Mouse (Mus musculus): Measurements from ENCODE around the gene Lgals1. TPM values are rescaled to one million over a fixed set of nuclear protein-coding genes. Genes with fewer than 3 reads are reported as not detected.

Gene Lgals1
- polyA plus RNA-seq, 1 experiment = 194 TPM

DNA sequence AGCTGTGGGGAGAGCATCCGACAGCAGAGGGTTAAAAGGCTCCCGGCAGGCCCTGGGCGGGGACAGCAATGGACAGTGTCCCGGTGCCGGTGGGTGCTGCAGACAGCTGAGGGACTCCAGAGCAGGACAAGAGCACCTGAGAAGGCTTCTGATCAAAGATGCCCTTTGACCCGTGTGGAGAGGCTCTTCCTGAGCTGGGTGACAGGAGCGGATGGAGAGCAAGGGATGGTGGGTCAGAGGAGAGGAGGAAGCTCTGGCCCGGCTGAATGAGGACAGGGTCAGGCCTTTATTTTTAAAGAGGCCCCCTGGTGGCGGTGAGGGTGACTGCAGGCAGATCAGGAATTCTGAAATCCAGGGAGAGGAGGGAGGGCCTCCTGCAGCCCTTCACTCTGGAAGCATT is 16.1 kb downstream of the Lgals1 start:
- TF ChIP-seq CTCF (IDR thresholded peaks at IDR 0.05; ENCODE audit: borderline replicate concordance, extremely low read depth, insufficient read depth, insufficient read length) (peak; percentile 87), POLR2A (IDR thresholded peaks at IDR 0.05; ENCODE audit: borderline replicate concordance, extremely low read depth, insufficient read depth, insufficient read length, poor library complexity, severe bottlenecking) (no peak)

GRCm38 (mm10) chr15:78946232-78946631 is 19.7 kb downstream of the Lgals1 start:
- TF ChIP-seq POLR2A (IDR thresholded peaks at IDR 0.05; ENCODE audit: borderline replicate concordance, extremely low read depth, insufficient read depth, insufficient read length, poor library complexity, severe bottlenecking) = no peak
- no peak for TF ChIP-seq CTCF (IDR thresholded peaks at IDR 0.05; ENCODE audit: borderline replicate concordance, extremely low read depth, insufficient read depth, insufficient read length)

More for the DNA sequence above, 16.1 kb downstream of the Lgals1 start:
- peak; percentile 79 for DNase-seq (ENCODE audit: low read depth)

GRCm38 (mm10) chr15:78947657-78948056 is 21.1 kb downstream of the Lgals1 start, which contains the start of gene Triobp:
Triobp (plus strand) TSS chr15:78947724.
- TF ChIP-seq POLR2A (IDR thresholded peaks at IDR 0.05; ENCODE audit: borderline replicate concordance, extremely low read depth, insufficient read depth, insufficient read length, poor library complexity, severe bottlenecking) (peak; percentile 72; the same call in 1 of the 2 replicates), CTCF (IDR thresholded peaks at IDR 0.05; ENCODE audit: borderline replicate concordance, extremely low read depth, insufficient read depth, insufficient read length) (no peak)

More at GRCm38 (mm10) chr15:78946232-78946631, 19.7 kb downstream of the Lgals1 start:
- peak; percentile 34 for DNase-seq (ENCODE audit: low read depth)

DNA sequence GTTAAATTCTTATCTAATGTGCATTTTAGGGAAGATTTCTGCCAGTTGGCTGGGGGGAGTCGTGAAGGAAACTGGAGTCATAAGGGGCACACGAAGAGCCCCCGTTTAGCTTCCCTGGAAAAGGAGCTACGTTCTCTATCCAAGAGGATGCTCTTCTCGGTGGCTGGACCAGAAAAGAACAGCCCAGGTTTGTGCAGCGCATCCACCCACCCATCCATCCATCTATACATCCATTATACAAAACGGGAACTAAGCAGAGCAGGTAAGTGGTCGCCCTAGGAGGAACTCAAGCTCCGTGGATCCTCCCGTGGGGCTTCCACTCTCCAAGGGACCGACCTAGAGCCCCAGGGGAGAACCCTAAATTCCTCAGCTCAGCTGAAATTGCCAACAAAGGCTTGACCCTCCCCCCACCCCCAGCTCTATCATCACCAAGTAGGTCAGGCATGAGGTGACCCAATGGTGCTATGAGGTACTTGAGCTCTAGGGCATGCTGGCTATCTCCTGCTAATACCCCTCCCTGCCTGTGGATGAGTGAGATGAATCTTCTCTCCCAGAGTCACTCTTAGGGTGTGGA is 21.7 kb downstream of the Lgals1 start:
- no peak for TF ChIP-seq CTCF (IDR thresholded peaks at IDR 0.05; ENCODE audit: borderline replicate concordance, extremely low read depth, insufficient read depth, insufficient read length)
- no peak for DNase-seq (ENCODE audit: low read depth)

More at GRCm38 (mm10) chr15:78947657-78948056, 21.1 kb downstream of the Lgals1 start, which contains the start of gene Triobp:
- DNase-seq (ENCODE audit: low read depth) = peak; percentile 99

GRCm38 (mm10) chr15:78948883-78949282 is 22.4 kb downstream of the Lgals1 start:
- DNase-seq (ENCODE audit: low read depth) = no peak
- no peak for TF ChIP-seq POLR2A (IDR thresholded peaks at IDR 0.05; ENCODE audit: borderline replicate concordance, extremely low read depth, insufficient read depth, insufficient read length, poor library complexity, severe bottlenecking)
- no peak for TF ChIP-seq CTCF (IDR thresholded peaks at IDR 0.05; ENCODE audit: borderline replicate concordance, extremely low read depth, insufficient read depth, insufficient read length)

DNA sequence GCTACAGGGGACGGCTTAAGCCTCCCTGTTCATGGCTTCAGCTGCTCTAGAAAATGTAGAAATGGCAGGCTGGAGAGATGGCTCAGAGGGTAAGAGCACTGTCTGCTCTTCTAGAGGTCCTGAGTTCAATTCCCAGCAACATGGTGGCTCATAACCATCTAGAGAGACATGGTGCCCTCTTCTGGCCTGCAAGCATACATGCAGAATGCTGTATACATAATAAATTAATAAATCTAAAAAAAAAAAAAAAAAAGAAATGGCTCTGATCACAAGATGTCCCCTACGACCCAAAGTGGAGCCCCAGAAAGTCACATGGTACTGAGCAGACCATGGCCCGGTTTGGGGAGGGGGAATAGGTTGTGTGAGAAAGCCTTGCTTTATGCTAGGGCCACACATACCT is 29.1 kb downstream of the Lgals1 start:
- DNase-seq (ENCODE audit: low read depth) = no peak
- TF ChIP-seq CTCF (IDR thresholded peaks at IDR 0.05; ENCODE audit: borderline replicate concordance, extremely low read depth, insufficient read depth, insufficient read length) = no peak

DNA sequence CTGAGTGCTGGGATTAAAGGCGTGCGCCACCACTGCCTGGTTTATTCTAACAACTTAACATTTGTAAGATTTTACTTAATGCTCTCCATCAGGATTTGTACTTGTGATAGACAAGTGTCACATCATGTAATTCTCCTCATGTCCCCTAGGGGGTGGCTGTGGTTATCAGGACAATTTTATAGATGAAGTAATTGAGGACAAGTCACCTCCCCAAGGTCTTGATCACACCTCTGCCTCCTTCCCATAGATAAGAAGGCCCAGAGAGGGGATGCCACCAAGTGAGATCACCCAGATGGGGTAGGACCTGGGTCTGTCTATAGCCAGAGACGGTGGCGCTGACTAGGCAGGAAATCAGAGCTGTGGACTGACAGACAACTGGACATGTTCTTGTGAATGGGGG is 29.8 kb downstream of the Lgals1 start:
- no peak for TF ChIP-seq POLR2A (IDR thresholded peaks at IDR 0.05; ENCODE audit: borderline replicate concordance, extremely low read depth, insufficient read depth, insufficient read length, poor library complexity, severe bottlenecking)
- peak; percentile 17; the same call in 1 of the 2 replicates for TF ChIP-seq CTCF (IDR thresholded peaks at IDR 0.05; ENCODE audit: borderline replicate concordance, extremely low read depth, insufficient read depth, insufficient read length)
- DNase-seq (ENCODE audit: low read depth) = no peak

- no peak for TF ChIP-seq CTCF (IDR thresholded peaks at IDR 0.05; ENCODE audit: borderline replicate concordance, extremely low read depth, insufficient read depth, insufficient read length)
- no peak for DNase-seq (ENCODE audit: low read depth)
Measured at GRCm38 (mm10) chr15:78957021-78957420, 30.5 kb downstream of the Lgals1 start.

DNA sequence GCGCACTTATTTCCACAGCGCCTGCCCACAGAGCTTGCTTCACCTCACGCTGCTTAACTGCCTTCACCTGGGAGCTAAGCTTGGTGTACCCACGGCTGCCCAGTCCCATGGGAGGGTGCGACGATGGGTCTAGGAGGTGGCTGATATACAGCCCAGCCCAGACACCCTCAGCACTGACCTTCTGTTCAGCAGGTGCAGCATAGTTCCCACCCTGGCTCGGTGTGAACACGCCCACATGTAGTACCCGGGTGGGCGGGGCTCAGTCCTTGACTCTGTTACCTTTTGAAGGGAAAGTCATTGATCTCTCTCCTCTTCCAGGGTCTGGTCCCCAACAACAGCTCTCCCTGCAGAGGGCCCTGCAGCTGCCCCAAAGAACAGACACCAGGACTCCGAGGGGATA is 33.0 kb downstream of the Lgals1 start:
- DNase-seq (ENCODE audit: low read depth) = no peak
- TF ChIP-seq CTCF (IDR thresholded peaks at IDR 0.05; ENCODE audit: borderline replicate concordance, extremely low read depth, insufficient read depth, insufficient read length) = no peak
- no peak for TF ChIP-seq POLR2A (IDR thresholded peaks at IDR 0.05; ENCODE audit: borderline replicate concordance, extremely low read depth, insufficient read depth, insufficient read length, poor library complexity, severe bottlenecking)

DNA sequence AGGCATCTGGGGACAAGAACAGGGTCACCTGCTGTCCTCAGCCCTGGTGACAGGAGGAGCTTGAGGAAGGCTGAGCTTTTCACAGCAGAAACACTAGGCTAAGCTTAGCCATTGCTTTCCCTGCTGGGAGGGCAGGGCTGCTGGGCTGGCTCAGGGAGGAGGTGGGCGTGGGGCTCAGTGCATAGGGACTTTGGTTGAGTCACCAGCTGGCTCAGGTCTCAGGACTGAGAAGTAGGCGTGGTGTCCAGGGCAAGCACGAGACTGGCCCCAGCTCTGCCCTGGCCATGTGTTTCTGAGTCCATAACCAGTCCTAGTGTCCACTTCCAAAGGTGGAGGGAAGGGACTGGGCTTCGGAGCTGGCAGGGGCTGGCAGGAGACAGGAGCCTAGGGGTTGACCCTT is 33.6 kb downstream of the Lgals1 start:
- DNase-seq (ENCODE audit: low read depth) = no peak
- TF ChIP-seq CTCF (IDR thresholded peaks at IDR 0.05; ENCODE audit: borderline replicate concordance, extremely low read depth, insufficient read depth, insufficient read length) = no peak
- no peak for TF ChIP-seq POLR2A (IDR thresholded peaks at IDR 0.05; ENCODE audit: borderline replicate concordance, extremely low read depth, insufficient read depth, insufficient read length, poor library complexity, severe bottlenecking)

DNA sequence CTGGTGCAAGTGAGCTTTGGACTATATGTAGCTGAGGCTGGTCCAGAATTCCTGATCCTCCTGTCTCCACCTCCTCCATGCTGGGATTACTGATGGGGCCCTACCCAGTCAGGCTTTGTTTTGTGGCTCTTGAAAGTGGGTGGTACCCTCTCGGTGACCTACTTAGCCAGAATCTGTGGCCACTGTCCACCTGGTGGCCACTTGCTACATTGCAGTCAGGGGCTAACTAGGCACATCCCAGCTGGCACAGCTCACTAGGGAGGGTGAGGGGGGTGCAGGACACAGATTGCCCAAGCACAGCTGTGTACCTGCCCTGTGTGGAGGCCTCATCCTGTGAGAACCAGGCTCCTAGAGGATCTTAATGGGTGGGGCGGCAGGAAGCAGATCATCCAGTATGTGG is 36.4 kb downstream of the Lgals1 start:
- peak; percentile 61 for DNase-seq (ENCODE audit: low read depth)
- TF ChIP-seq POLR2A (IDR thresholded peaks at IDR 0.05; ENCODE audit: borderline replicate concordance, extremely low read depth, insufficient read depth, insufficient read length, poor library complexity, severe bottlenecking) (no peak), CTCF (IDR thresholded peaks at IDR 0.05; ENCODE audit: borderline replicate concordance, extremely low read depth, insufficient read depth, insufficient read length) (peak; percentile 68; the same call in 1 of the 2 replicates)

DNA sequence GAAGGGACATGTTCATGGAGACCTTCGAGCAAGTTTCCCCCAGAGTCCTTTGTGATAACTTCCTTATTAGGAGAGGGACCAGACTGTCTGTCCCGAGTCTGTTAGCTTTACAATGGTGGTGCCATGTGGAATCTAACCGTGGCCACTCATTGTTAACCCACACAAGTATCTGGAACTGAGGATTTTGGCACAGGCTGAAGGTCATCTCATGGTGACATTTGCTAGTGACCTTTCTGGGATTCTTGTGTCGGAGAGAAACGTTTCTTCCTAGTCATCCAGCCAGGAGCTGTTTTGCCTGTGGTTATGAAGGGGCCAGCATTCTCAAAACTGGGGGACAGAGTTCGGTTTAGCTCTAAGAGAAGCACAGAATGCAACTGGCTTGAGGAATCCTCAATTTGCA is 45.1 kb downstream of the Lgals1 start:
- TF ChIP-seq POLR2A (IDR thresholded peaks at IDR 0.05; ENCODE audit: borderline replicate concordance, extremely low read depth, insufficient read depth, insufficient read length, poor library complexity, severe bottlenecking) (no peak), CTCF (IDR thresholded peaks at IDR 0.05; ENCODE audit: borderline replicate concordance, extremely low read depth, insufficient read depth, insufficient read length) (no peak)
- no peak for DNase-seq (ENCODE audit: low read depth)
